Mouse (Mus musculus) bone marrow, adult 2 months (tissue): ENCODE results near the gene Rab40c.

Experiments used
- CTCF ChIP-seq: fragments of 200-500 bp; IDR thresholded peaks from 2 replicates; pipeline ENCODE4 v1.5.1; 2011; ENCODE audit warnings: low read length, control low read depth; ENCODE audit not compliant: control insufficient read depth, insufficient read depth
- POLR2A ChIP-seq: fragments of 200-500 bp; IDR thresholded peaks from 2 replicates; pipeline ENCODE4 v1.6.1; 2011; ENCODE audit warnings: low read depth, mild to moderate bottlenecking, control low read depth, low read length, borderline replicate concordance; ENCODE audit not compliant: control insufficient read depth

GRCm38 (mm10) chr17:25880196-25880910 lies 39.2 kb downstream of the Rab40c start, which contains the start of gene Wfikkn1:
- TF ChIP-seq POLR2A (no peak), CTCF (no peak)
